Mouse (Mus musculus) forebrain, embryonic 16.5 days (tissue): ENCODE measurements at regions not wholly inside any gene's neighbourhood (a gene's known extent, or its start where the extent isn't known, plus 50 kb on each side); places are given as distances from the start of the nearest gene placed in this dataset.

Source experiments
- ATAC-seq: fragments of 200-750 bp; cut with Nextera tagmentation; 2 replicates; pipeline ENCODE4 v1.8.0; 2017; ENCODE audit warnings: mild to moderate bottlenecking, moderate library complexity
- H3K27ac ChIP-seq: fragments of 300-500 bp; sonication (generic); 2 replicates; pipeline ENCODE4 v1.5.1; 2014; ENCODE audit warnings: low read length, control low read depth
- H3K27me3 ChIP-seq: fragments of 300-500 bp; sonication (generic); replicated peaks from 2 replicates; pipeline ENCODE4 v1.6.1; 2014; ENCODE audit warnings: low read length; ENCODE audit not compliant: control insufficient read depth, insufficient read depth
- H3K36me3 ChIP-seq: fragments of 300-500 bp; sonication (generic); 2 replicates; pipeline ENCODE4 v1.6.1; 2014; ENCODE audit not compliant: control insufficient read depth, insufficient read depth
- H3K4me1 ChIP-seq: fragments of 300-500 bp; sonication (generic); replicated peaks from 2 replicates; pipeline ENCODE4 v1.6.1; 2014; ENCODE audit warnings: low read length; ENCODE audit not compliant: control insufficient read depth, insufficient read depth
- H3K4me2 ChIP-seq: fragments of 300-500 bp; sonication (generic); 2 replicates; pipeline ENCODE4 v1.6.1; 2014; ENCODE audit warnings: mild to moderate bottlenecking, low read length, control low read depth
- H3K4me3 ChIP-seq: fragments of 300-500 bp; sonication (generic); replicated peaks from 2 replicates; pipeline ENCODE4 v1.5.1; 2014; ENCODE audit warnings: mild to moderate bottlenecking, low read length, control low read depth
- H3K9ac ChIP-seq: fragments of 300-500 bp; sonication (generic); replicated peaks from 2 replicates; pipeline ENCODE4 v1.6.1; 2014; ENCODE audit warnings: low read depth, low read length, control low read depth
- H3K9me3 ChIP-seq: fragments of 300-500 bp; sonication (generic); 2 replicates; pipeline ENCODE4 v1.6.1; 2016; ENCODE audit warnings: low read length; ENCODE audit not compliant: control insufficient read depth
- WGBS: fragments of 180-500 bp; shearing (Covaris S2); extraction: QIAGEN DNeasy Blood & Tissue Kit; methylation state at CpG from one replicate; pipeline ENCODE4 v1.1.7; 2014; 5-methylcytosine and 5-hydroxymethylcytosine counted together

- no peaks in the 10 kb centered on the region for H3K9me3 ChIP-seq
- H3K4me1 ChIP-seq = no peaks in the 10 kb centered on the region
- 83% methylated on average over 3 of the region's 3 CpGs for WGBS
- H3K27ac ChIP-seq = no peak overlapping the region
- H3K27me3 ChIP-seq = no peaks in the 10 kb centered on the region
- no peak for ATAC-seq
- H3K9ac ChIP-seq = no peak overlapping the region
- H3K36me3 ChIP-seq = no peaks in the 10 kb centered on the region
- H3K4me3 ChIP-seq = no peak overlapping the region
- no peak overlapping the region for H3K4me2 ChIP-seq
These were observed 671.9 kb upstream of the Gm38303 start for GRCm38 (mm10) chr3:11007363-11007762.

GRCm38 (mm10) chr3:11006531-11007269 lies 671.2 kb upstream of the Gm38303 start:
- H3K4me2 ChIP-seq = no peak overlapping the region
- H3K27ac ChIP-seq = no peak overlapping the region
- no peak for ATAC-seq
- H3K27me3 ChIP-seq = no peaks in the 10 kb centered on the region
- no peaks in the 10 kb centered on the region for H3K9me3 ChIP-seq
- H3K4me3 ChIP-seq = no peak overlapping the region
- H3K4me1 ChIP-seq = no peaks in the 10 kb centered on the region
- no peaks in the 10 kb centered on the region for H3K36me3 ChIP-seq
- H3K9ac ChIP-seq = no peak overlapping the region
- 77% methylated on average over 2 of the region's 2 CpGs for WGBS

- H3K4me1 ChIP-seq = no peaks in the 10 kb centered on the region
- no peak overlapping the region for H3K4me3 ChIP-seq
- no peak overlapping the region for H3K9ac ChIP-seq
- ATAC-seq = no peak
- H3K4me2 ChIP-seq = no peak overlapping the region
- no peak overlapping the region for H3K27ac ChIP-seq
- no peaks in the 10 kb centered on the region for H3K27me3 ChIP-seq
- no peaks in the 10 kb centered on the region for H3K9me3 ChIP-seq
- H3K36me3 ChIP-seq = no peaks in the 10 kb centered on the region
These were observed 643.5 kb upstream of the Gm38303 start for GRCm38 (mm10) chr3:10978968-10979367.

- Histone ChIP-seq H3K9me3 (no peaks in the 10 kb centered on the region), H3K4me2 (no peak overlapping the region), H3K27me3 (no peaks in the 10 kb centered on the region), H3K36me3 (no peaks in the 10 kb centered on the region), H3K27ac (no peak overlapping the region), H3K4me1 (no peaks in the 10 kb centered on the region), H3K4me3 (no peak overlapping the region), H3K9ac (no peak overlapping the region)
- ATAC-seq = no peak
- WGBS = 92% methylated on average over 3 of the region's 3 CpGs
These were observed 638.9 kb upstream of the Gm38303 start for GRCm38 (mm10) chr3:10974429-10974828.

GRCm38 (mm10) chr3:10952583-10952982 lies 617.1 kb upstream of the Gm38303 start:
- no peaks in the 10 kb centered on the region for H3K4me1 ChIP-seq
- ATAC-seq = no peak
- no peak overlapping the region for H3K9ac ChIP-seq
- H3K4me2 ChIP-seq = no peak overlapping the region
- H3K4me3 ChIP-seq = no peak overlapping the region
- no peaks in the 10 kb centered on the region for H3K9me3 ChIP-seq
- H3K27ac ChIP-seq = no peak overlapping the region
- no peaks in the 10 kb centered on the region for H3K36me3 ChIP-seq
- whole genome bisulfite sequencing = 85% methylated on average over 1 of the region's 1 CpGs
- no peaks in the 10 kb centered on the region for H3K27me3 ChIP-seq

- ATAC-seq = no peak
- no peaks in the 10 kb centered on the region for H3K9me3 ChIP-seq
- no peak overlapping the region for H3K4me3 ChIP-seq
- no peak overlapping the region for H3K4me2 ChIP-seq
- H3K9ac ChIP-seq = no peak overlapping the region
- WGBS = 66% methylated on average over 3 of the region's 3 CpGs
- H3K4me1 ChIP-seq = no peaks in the 10 kb centered on the region
- H3K27me3 ChIP-seq = no peaks in the 10 kb centered on the region
- H3K27ac ChIP-seq = no peak overlapping the region
- H3K36me3 ChIP-seq = no peaks in the 10 kb centered on the region
These were observed 581.6 kb upstream of the Gm38303 start for GRCm38 (mm10) chr3:10917056-10917455.

GRCm38 (mm10) chr3:10891981-10892380 lies 556.5 kb upstream of the Gm38303 start:
- no peak overlapping the region for H3K4me2 ChIP-seq
- peak; percentile 99 for ATAC-seq
- H3K9ac ChIP-seq = no peak overlapping the region
- H3K4me3 ChIP-seq = no peak overlapping the region
- H3K4me1 ChIP-seq = peaks cover 2% of the 10 kb centered on the region; the same call in 1 of the 2 replicates
- H3K9me3 ChIP-seq = no peaks in the 10 kb centered on the region
- H3K27me3 ChIP-seq = no peaks in the 10 kb centered on the region
- 42% methylated on average over 2 of the region's 2 CpGs for WGBS
- peak overlapping the region; percentile 42 for H3K27ac ChIP-seq
- no peaks in the 10 kb centered on the region for H3K36me3 ChIP-seq
